Mouse (Mus musculus): ENCODE data around the gene Dock6.

DNA sequence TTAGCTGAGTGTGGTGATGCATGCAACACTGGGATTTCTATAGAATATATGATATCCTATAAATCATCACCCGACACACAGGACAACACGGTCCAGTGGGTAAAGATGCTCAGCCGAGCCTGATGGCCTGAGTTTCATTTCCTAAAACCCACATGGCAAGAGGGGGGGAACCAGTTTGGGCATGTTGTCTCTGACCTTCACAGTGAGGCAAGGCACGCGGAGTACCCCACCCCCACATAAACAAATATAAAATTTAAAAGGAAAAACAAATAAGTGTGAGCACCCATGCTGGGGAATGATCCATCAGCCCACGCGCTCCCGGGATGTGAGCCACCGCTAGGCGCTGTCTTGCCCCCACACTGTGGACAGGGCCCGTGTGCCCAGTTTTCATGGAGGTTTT lies 45.5 kb downstream of the Dock6 start:
- TF ChIP-seq CTCF (IDR thresholded peaks at IDR 0.05; ENCODE audit: extremely low read depth, insufficient read depth, insufficient read length, insufficient replicate concordance) (no peak), POLR2A (IDR thresholded peaks at IDR 0.05; ENCODE audit: low read depth, low read length) (no peak)
